Mouse (Mus musculus): Measurements from ENCODE around the gene Mtmr4.

GRCm38 (mm10) chr11:87584711-87585505 lies 7.1 kb upstream of the Mtmr4 start:
- no peak for TF ChIP-seq CTCF (IDR thresholded peaks at IDR 0.05; ENCODE audit: low read depth, low read length)
- TF ChIP-seq GATA2 (IDR thresholded peaks at IDR 0.05; ENCODE audit: borderline replicate concordance, low read depth, low read length), result no peak
